Mouse (Mus musculus) thymus, adult 18-20 months (tissue): ENCODE measurements around the gene Pcbd2.

Experiments
- DNase-seq, 2 experiments: peaks; one replicate each; pipeline ENCODE4 v3.0.0; 2022; ENCODE audit warnings: mixed read lengths in 2 of 2

Gene Pcbd2

GRCm38 (mm10) chr13:55737885-55738284 lies 10.7 kb downstream of the Pcbd2 start:
- DNase-seq, result no peak

- no peak for DNase-seq
Observed at GRCm38 (mm10) chr13:55742306-55742705, 15.1 kb downstream of the Pcbd2 start.

- no peak for DNase-seq
Observed at GRCm38 (mm10) chr13:55754380-55754779, 27.2 kb downstream of the Pcbd2 start.

GRCm38 (mm10) chr13:55756789-55757188 lies 29.6 kb downstream of the Pcbd2 start:
- no peak for DNase-seq

GRCm38 (mm10) chr13:55757645-55758044 lies 30.5 kb downstream of the Pcbd2 start:
- DNase-seq, result no peak

- no peak for DNase-seq
Observed at GRCm38 (mm10) chr13:55760576-55760975, 33.4 kb downstream of the Pcbd2 start.

- DNase-seq, result no peak
Observed at GRCm38 (mm10) chr13:55761486-55761885, 34.3 kb downstream of the Pcbd2 start.

- no peak for DNase-seq
Observed at GRCm38 (mm10) chr13:55774352-55774751, 47.2 kb downstream of the Pcbd2 start.

GRCm38 (mm10) chr13:55775056-55775455 lies 47.9 kb downstream of the Pcbd2 start:
- DNase-seq, result no peak

- no peak for DNase-seq
Observed at GRCm38 (mm10) chr13:55784268-55784667, 57.1 kb downstream of the Pcbd2 start, which contains the start of gene Catsper3. TSS of gene Catsper3 (plus strand) at chr13:55784568.

- DNase-seq, result no peak
Observed at GRCm38 (mm10) chr13:55786120-55786519, 59.0 kb downstream of the Pcbd2 start.

GRCm38 (mm10) chr13:55801246-55801645 lies 74.1 kb downstream of the Pcbd2 start:
- no peak for DNase-seq

- no peak for DNase-seq
Observed at GRCm38 (mm10) chr13:55803973-55804372, 76.8 kb downstream of the Pcbd2 start.

- DNase-seq, result no peak
Observed at GRCm38 (mm10) chr13:55809041-55809623, 82.0 kb downstream of the Pcbd2 start.

GRCm38 (mm10) chr13:55809707-55810106 lies 82.5 kb downstream of the Pcbd2 start:
- no peak for DNase-seq

- no peak for DNase-seq
Observed at GRCm38 (mm10) chr13:55810947-55811346, 83.8 kb downstream of the Pcbd2 start.

GRCm38 (mm10) chr13:55813490-55814016 lies 86.4 kb downstream of the Pcbd2 start:
- no peak for DNase-seq

- no peak for DNase-seq
Observed at GRCm38 (mm10) chr13:55814834-55815233, 87.7 kb downstream of the Pcbd2 start.

- no peak for DNase-seq
Observed at GRCm38 (mm10) chr13:55822499-55822898, 95.3 kb downstream of the Pcbd2 start.

GRCm38 (mm10) chr13:55824151-55824945 lies 97.2 kb downstream of the Pcbd2 start:
- no peak for DNase-seq

- DNase-seq, result no peak
Observed at GRCm38 (mm10) chr13:55825245-55825681, 98.1 kb downstream of the Pcbd2 start.

- DNase-seq, result no peak
Observed at GRCm38 (mm10) chr13:55826008-55826671, 99.0 kb downstream of the Pcbd2 start.
